Mouse (Mus musculus) MN1 (cell line): ENCODE data around the gene Tln1.
"Not testable (repeated sequence)": the region's sequence is repeated elsewhere in the genome, so short reads cannot be mapped to it uniquely, and the experiment has no call there.

Experiments
- DNase-seq: peaks from one replicate; pipeline ENCODE4 v3.0.0-alpha.2; 2016; ENCODE audit warnings: low spot score

Gene Tln1

DNA sequence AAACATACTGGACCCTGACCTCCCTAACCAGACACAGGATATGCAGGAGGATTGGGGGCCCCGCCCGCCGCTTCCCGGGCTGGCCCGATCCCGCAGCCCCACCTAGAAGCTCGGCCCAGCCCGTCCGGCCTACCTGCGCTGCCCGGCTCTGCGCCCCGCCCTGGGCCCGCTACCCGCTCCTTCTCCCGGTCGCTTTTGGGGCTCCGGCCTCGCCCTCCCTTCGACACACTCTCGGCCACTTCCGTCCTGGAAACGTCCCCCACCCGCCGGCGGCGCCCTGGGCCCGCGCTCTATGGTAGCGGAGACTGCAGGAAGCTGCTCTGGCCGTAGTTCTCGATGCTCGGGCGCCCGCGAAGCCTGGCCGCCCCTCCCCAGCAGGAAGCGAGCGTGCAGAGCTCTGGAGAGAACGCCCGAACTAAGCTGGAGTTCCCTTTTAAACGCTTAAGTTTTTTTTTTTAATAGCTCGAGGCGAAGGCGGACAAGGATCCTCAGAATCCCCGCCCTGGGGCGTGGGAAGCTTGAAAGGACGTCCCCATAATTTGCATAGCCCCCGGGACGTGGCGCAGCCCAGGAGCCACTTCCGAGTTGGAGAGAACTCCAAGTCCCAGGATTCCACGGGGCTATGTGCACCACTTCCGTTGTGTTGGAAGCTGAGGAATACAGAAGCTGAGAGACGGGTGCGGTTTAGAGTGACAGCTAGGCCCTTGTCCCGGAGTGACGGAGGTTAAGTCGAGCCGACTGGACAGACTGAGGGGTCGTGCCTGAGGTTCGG is at the start of gene Tln1, which contains the start of gene Creb3:
TSS of gene Tln1 (minus strand) at position 695 of the 772 bp plus-strand sequence.
TSS of gene Creb3 (plus strand) at position 336 of the 772 bp plus-strand sequence.
- peak; percentile 95 for DNase-seq

DNA sequence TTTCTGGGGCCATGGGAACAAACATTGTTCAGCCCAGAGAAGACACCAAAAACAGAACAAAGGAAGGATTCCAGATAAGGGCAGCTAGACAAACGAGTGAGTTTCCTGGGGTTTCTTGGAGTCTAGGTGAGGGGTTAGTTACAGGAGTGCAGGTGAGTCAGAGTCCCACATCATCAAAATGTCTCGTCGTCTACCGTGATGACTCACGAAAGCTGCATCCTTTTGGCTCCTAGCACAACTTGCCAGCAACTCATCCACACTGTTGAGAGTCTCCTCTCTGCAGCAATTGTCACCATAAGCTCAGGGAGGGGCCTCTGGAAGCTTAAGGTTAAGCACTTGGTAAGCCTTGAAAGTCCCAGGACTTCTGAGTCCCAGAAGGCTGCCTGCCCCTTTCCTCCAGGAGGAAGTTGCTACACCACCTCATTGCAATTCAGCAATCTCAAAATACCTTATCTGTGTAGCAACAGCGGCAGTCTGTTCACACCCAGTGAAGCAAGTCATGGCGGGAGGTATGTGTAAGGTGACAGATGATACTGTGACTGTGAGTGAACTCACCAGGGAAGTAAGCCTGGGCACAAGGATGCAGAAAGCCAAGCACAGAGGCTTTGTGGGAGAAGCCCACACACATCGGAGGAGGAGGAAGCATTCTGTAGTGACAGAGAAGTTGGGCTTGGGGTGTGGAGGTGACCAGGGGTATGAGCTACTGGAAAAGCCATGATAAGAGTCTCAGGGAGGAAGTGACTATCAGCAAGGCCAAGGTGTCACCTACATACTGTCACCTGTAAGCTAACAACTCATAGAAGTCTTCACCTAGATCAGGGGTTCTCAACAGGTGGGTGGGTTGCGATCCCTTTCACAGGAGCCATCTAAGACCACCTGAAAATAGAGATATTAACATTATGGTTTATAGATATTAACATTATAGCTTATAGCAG is 42.5 kb upstream of the Tln1 start:
- no peak for DNase-seq

DNA sequence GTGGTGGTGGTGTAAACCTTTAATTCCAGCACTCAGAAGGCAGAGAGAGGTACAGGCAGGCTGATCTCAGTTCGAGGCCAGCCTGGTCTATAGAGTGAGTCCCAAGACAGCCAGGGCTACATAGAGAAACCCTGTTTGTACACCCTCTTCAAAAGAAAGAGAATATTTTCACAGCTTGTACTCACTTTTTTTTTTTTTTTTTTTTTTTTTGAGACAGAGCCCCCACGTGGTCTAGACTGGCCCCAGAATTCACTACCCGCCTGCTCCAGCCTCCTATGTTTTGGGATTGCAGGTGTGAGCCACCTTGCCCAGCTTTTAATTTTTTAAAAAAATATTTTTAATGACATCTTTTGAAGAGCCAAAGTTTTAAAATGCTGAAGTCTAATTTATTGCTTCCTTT is 41.6 kb upstream of the Tln1 start:
- DNase-seq = no peak

DNA sequence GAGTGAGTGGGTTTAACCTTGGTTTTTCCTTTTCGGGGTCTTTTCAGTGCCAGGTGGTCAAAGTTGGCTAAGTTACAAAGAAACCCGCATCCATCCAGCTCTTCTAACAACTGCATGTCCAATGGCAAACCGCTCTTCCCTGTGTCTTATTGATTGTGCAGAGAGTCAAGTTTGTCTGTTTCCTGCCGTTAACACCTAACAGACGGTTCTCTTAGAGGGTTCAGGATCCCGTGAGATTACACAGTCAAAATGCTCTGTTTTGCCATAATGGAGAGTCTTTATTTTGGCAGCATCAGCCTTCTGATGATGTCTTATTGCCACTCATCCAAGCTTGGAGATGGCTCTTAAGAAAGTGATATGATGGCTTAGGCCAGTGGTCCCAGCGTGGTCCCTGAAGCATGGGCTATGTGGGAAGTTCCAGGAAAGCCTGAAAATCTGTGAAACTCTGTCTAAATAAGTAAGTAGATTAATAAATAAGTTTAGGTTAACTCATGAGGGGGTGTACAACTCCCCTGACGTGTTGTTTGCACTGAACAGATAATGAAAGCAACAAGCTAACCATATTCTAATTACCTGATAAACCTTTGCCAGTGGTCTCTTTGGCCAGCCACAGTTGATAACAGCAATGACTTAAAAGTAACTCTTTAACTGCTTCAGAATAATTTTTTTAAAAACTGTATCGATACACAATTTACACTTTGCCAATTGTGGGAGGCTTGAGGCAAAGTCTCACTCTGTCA is 37.9 kb upstream of the Tln1 start:
- DNase-seq = no peak

DNA sequence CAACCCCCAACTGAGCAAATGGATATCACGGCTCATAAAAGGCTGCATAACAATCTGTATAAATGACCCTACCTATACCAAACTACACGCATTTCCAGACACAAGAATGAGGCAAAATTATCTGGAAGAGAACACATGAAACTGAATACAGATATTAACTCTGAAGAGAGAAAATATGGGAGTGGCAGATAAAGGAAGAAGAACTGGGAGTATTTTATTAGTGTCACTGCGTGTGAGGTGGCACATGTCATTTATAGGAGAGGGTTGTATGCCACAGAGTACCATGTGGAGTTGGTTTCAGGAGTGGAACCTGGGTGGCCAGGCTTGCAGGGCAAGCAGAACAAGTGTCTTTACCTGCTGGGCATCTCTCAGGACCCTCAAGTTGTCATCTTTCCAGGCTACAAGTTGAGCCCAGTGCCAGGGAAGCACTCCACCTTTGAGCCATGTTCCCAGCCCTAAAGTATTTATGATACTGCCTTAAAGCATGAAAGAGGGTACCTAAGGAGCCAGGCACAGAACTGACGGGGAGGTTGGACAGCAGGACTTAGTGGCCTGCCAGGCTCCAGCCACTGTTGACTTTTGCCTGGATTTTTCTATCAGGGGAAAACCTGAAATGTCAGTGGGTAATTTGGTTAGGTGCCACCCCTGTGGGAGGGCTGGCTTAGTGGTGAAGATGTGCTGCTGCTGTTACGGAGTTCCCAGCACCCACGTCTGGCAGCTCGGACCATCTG is 36.3 kb upstream of the Tln1 start:
- no peak for DNase-seq

DNA sequence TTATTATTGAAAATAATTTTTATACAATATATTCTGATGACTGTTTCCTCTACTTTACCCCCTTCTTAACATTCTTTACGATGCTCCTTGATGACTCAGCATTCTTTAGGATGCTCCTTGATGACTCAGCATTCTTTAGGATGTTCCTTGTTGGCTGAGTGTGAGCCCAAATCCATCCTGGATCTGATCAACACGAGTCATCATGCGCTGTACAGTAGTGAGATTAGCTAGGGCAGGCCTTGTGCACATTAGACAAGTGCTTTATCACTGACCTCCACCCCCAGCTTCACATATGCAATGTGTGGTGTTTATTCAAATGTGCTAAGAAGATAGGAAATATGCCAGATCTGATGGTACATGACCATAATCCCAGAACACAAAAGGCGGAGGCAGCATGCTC is 35.7 kb upstream of the Tln1 start:
- DNase-seq = no peak

DNA sequence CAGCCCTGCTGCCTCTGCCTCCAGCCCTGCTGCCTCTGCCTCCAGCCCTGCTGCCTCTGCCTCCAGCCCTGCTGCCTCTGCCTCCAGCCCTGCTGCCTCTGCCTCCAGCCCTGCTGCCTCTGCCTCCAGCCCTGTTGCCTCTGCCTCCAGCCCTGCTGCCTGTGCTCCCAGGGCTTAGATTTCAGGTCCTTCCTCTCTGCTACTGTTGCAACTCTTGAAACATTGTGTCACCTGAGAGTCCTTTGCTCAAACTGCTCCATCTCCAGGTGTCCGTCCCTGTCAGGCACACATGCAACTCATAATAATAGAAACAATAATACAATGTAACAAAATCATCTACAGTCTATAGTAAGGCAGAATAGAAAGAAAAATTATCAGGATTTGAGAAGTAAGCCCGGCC is 34.1 kb upstream of the Tln1 start:
- DNase-seq = not testable (repeated sequence)

DNA sequence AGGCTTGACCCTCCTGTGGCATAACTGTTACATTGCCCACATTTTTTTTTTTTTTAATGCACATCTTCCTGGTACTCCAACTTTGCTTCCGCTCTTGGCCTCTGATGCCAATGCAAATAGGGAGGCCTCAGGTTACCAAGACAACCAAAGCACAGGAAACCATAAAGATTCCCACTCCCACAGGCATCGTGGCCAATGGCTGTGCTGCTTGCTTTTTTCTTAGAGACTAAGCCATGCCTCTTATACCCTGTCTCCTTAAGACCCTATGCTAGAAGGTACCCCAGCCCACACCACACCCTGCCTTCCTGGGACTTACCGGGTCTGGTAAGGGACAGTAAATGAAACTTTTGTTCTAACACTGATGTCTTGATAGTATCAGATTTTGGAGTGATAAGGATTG is 31.0 kb upstream of the Tln1 start:
- DNase-seq = no peak

DNA sequence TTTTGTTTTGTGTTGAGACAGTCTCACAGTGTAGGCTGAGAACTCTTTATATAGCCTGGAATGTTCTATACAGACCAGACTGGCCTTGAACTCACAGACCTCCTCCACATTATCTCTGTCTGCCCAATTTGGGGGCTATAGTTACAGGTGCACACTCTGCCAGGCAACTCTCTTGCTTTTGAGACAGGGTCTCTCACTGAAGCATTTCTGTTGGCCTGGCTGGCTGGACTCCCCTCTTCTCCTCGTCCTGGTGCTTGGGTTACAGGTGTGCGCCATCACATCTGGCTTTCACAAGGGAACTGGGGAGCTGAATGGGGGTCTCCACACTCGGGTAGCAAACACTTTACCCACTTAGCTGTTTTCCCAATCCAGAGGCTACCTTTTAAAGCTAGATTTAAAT is 29.5 kb upstream of the Tln1 start:
- no peak for DNase-seq

DNA sequence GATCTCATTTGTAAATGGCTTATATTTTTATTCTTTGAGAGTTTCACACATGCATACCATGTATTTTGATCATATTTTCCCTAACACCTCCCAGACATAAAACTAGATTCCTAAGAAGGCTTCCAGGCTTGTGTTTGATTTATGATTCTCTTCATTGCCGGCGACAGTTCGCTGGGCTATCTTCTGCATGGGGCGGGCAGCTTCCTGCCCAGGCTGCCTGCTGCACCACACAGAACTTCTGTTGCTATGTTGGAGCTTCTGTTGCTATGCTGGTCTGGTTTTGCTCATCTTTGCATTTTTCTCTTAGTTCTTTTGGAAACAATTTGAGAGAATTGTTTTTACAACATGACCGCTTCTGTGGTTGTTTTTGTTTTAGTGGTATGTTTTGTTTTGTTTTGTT is 29.1 kb upstream of the Tln1 start:
- no peak for DNase-seq

DNA sequence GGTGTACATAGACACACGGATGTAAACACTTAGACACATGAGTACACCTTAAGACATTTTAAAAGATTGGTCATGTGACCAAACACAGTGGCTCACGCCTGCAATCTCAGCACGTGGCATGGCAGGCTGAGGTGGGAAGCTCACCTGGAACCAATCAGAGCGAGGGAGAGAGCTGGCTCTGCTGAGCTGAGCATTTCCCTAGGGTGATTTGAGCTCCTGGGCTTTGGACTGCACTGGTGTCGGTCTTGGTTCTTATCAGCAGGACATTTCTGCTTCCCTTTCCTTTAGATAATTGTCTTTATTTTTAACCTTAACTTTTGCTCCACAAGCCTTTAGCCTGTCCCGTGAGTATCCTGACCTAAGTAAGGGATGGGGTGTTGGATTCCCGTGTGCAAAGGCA is 25.2 kb upstream of the Tln1 start:
- no peak for DNase-seq

DNA sequence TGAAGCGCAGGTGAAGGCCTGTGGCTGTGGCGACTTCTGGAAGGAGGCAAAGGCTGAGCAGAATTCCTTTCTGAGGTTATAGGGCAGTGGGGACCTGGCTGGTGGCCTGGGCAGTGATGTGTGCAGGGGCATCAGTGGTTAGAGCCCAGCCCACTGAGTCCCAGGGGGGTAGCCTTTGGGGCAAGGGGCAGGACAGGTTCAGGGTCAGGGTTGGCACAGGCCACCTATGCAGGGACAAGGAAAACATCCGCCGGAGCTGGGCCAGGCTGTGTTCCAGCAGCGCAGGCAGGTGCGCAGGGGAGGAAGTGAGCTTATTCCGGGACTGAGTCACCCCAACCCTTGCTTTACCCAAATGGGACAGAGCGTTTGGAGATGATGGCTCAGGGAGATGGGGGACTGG is 23.9 kb upstream of the Tln1 start:
- DNase-seq = no peak

DNA sequence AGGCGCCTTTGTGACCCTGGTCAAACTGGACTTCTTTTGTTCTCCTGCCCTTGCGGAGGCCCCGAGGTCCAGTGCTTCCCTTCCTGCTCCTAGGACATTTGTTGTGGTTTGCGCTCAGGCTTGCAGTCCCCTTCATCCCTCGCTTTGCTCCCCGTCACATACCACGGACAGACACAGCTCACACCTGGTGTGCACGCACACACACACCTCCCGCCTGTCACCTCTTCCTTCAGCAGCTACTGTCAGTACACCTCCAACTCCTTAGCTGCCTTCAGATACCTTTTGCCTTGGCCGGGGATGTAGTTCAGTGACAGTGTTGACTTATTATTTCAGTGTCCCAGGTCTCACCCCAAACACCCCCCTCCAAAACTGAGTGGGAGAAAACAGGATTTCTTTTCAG is 23.2 kb upstream of the Tln1 start:
- no peak for DNase-seq

DNA sequence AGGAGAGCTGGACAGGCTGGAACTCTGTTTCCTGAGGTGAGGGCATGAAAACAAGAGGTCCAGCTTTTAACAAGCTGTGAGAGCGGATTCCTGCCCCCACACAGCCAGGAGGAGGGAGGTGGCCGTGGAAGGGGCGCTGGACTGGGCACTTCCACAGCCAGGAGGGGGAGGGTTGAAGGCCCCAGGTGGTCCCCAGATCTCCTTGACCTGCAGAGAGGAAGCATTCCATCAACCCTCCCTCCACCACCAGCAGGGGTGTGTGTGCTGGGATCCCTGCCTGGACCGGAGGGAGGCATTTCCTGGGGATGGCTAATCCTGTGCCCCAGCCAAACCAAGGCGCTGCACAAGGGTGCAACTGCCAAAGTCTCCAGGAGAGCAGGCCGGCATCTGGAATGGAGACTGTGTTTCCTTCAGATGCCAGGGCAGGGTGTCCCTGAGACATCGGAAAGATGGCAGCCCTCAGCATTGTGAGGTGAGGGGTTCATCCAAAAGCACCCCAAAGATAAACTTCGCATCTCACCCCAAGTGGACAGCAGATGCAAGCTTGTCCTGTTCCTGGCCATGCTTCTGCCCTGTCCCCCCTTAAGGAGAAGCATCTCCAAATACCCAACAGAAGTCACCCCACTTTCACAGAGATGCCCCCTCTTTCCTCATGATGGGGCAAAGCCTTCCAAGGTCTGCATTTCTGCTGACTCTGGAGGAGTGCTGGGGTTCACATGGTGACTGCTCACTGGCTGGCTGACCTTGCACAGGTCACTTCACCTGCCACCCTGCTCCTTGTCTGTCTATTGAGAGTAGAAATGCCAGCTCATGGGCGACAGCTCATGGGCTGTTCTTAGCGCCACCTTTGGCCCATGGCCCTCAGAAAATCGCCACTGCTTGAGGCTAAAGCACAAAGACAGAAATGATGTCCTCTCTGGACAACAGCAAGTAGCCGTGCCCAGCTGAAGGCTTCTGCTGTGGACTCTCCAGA is 22.2 kb upstream of the Tln1 start, which contains the start of gene Msmp:
TSS of gene Msmp (minus strand) at position 51 of the 973 bp plus-strand sequence.
- DNase-seq = no peak

DNA sequence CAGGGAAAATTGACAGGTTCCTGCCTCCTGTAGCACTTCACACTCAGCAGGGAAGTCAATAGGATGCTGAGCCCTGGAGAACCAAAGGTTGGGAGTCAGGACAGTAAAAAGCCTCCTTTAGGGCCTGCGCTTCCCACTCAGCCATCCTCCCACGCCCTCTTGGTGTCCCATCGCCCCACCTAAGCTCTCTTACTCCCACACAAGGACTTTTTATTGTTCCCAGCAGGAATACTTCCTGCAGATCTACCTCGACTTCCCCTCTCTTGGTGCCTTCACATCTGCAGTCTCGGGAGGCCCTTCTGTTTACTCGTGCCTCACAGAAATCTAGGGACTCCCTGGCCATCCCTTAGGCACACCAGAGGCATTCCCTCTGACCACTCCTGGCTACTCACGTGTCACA is 20.9 kb upstream of the Tln1 start:
- no peak for DNase-seq

DNA sequence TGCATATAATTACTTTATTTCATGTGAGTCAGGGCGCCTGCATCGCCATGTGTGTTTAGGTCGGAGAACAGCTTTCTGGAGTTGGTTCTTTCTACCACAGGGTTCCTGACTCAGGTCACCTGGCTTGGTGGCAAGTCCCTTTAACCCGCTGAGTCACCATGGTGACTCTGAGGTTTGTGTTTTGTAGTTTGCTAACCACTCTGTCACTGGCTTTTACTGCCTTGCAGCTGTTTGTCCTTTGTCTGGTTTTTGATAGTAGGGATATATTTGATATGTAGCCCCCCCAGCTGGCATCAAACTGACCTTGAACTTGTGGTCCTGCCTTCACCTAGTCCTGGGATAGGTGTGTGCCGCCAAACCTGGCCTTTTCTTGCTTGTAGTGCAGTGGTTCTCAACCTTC is 19.8 kb upstream of the Tln1 start:
- DNase-seq = no peak

DNA sequence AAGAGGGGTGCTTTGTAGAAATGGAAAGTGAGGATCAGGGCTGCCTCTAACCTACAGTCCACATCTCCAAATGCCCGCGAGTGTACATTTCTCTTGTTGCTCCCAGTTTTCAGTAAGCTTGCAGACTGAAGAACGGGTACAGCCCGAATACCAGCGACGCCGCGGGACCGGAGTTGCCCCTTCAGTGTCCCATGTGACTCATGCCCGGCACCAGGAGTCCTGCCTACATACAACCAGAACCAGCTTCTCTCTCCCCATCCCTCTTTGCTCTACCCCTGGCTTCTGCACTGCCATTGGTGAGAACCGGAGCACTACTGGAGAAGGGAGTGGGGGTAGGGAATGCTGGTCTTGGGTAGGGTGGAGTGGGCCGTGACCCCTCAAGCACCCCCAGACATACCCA is 18.9 kb upstream of the Tln1 start:
- no peak for DNase-seq

DNA sequence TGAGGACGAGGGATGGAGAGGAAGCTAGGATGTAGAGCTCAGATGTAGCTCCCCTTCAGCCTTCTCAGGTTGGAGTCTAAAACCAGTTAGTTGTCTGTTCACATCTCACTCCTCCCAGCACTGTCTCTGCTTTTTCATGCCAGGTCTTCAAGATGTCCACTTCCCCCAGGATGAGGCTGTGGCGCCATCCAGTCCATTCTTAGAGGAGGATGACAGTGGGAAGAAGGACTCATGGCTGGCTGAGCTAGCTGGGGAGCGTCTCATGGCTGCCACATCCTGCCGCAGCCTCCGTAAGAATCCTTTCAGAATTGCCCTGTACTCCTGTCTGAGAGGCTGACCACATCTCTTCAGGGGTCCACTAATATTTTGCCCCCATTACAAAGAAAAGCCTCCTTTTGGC is 18.2 kb upstream of the Tln1 start:
- DNase-seq = no peak

DNA sequence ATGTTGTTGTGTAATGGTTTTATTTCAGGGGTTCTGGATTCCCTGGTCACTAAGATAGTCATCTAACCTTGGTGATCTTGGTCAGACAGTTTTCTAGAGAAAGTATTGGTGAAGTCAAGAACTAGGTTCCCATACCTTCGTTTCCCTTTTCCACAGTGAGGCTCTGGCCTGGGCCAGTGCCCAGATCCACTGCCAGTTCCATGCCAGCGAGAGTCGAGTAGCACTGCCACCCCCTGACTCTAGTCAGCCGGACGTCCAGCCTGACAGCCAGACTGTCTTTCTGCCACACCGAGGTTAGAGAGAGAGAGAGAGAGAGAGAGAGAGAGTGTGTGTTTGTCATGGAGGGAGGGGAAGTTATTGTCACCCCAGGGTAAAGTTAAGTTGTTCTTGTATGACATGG is 17.2 kb upstream of the Tln1 start:
- DNase-seq = no peak

DNA sequence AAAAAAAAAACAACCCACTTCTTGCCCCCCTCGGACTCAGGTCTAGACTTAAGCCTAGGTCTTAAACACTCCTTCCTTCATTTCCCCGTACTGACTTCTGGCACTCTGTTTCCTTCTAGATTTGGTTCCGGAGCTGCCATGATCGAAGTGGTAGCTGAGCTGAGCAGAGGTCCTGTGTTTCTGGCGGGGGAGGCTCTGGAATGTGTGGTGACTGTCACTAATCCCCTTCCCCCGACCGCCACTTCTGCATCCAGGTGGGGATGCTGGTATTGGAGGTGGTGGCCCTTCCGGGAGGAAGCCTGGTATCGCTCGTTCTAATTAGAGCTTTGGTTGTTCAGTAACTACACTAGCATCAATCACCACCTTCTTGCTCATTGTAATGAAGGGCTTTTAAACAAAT is 16.8 kb upstream of the Tln1 start:
- no peak for DNase-seq
